Comparison of ENCODE assay signal across 1 mouse cellular context in the genomic region with DNA sequence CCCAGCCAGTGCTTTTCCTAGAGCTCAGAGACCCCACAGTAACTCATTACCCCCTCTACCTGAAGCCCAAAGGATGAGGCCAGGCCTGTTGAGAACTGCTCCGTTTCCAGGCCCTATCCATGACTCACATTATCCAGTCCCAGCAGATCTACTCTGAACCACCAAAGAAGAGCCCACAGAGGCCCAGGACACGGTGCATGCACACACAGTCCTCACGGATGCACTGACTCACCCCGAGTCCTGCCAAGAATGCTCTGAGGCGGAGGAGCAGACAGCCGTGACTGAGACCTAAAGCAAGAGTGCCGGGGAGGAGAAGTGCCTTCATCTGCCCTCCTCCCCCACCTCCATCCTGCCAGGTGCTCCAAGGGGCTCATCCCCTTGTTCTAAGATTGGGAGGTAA.
TF ChIP-seq lines count a peak whose summit lies in the region.

No protein-coding gene starts in this region.

TF ChIP-seq in CH12.LX, 34 proteins besides CTCF, POLR2A, EP300 and RAD21 (continued from another document):
- TF ChIP-seq E2F4 (IDR thresholded peaks at IDR 0.05; ENCODE audit: insufficient replicate concordance, low read depth, low read length) (no peak), MAFK (IDR thresholded peaks at IDR 0.05; ENCODE audit: insufficient replicate concordance, low read length) (no peak), SIN3A (IDR thresholded peaks at IDR 0.05; ENCODE audit: low read length) (no peak), UBTF (IDR thresholded peaks at IDR 0.05; ENCODE audit: low read depth, low read length) (no peak), CHD1 (IDR thresholded peaks at IDR 0.05; ENCODE audit: low read depth, low read length) (no peak), NRF1 (IDR thresholded peaks at IDR 0.05; ENCODE audit: low read depth, low read length) (no peak), HCFC1 (IDR thresholded peaks at IDR 0.05; ENCODE audit: low read depth, low read length) (no peak)
TF ChIP-seq in CH12.LX: peak in this region for 0.
